Mouse (Mus musculus): ENCODE results near the gene Itih3.

Itih3 gene

DNA sequence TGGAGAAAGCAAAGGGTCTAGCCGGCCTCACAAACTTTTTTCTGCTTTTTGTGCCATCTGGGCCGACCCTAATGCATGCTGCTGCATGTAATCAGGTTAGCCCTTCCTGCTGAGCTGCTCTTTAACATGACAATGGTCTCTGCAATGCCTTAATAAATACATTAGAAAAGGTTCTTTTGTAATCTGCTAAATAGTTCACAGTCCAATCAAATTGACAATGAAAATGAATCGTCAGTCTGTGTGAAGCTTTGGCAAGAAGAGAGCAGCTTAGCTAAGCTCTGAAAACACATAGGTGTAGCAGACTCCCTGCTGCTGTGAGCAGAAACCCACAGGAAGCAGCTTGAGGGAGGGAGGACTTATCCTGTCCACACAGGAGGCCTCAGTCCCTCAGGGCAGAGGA lies 23.6 kb downstream of the Itih3 start:
- no peak for DNase-seq

- peak; percentile 27 to 56 for DNase-seq
Measured at GRCm38 (mm10) chr14:30888271-30888732, 35.3 kb downstream of the Itih3 start.

GRCm38 (mm10) chr14:30886204-30886603 lies 37.4 kb downstream of the Itih3 start, which contains the start of gene Itih4:
TSS of gene Itih4 (plus strand) at chr14:30886476.
- no peak for DNase-seq

DNA sequence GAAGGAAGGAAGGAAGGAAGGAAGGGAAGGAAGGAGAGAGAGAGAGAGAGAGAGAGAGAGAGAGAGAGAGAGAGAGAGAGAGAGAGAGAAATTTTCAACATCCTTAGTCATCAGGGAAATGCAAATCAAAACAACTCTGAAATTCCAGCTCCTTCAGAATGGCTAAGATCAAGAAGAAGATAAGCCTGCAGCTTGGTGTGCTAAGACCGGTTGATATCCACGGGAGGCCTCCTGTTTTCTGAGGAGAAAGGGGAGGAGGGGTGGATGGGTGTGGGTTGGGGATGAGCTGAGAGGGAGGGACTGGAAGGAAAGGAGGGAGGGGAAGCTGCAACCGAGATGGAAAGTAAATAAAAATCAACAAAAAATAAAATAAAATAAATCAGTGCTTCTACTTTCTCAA lies 38.3 kb downstream of the Itih3 start:
- DNase-seq, result no peak

GRCm38 (mm10) chr14:30881718-30882108 lies 41.8 kb downstream of the Itih3 start:
- no peak for DNase-seq

DNA sequence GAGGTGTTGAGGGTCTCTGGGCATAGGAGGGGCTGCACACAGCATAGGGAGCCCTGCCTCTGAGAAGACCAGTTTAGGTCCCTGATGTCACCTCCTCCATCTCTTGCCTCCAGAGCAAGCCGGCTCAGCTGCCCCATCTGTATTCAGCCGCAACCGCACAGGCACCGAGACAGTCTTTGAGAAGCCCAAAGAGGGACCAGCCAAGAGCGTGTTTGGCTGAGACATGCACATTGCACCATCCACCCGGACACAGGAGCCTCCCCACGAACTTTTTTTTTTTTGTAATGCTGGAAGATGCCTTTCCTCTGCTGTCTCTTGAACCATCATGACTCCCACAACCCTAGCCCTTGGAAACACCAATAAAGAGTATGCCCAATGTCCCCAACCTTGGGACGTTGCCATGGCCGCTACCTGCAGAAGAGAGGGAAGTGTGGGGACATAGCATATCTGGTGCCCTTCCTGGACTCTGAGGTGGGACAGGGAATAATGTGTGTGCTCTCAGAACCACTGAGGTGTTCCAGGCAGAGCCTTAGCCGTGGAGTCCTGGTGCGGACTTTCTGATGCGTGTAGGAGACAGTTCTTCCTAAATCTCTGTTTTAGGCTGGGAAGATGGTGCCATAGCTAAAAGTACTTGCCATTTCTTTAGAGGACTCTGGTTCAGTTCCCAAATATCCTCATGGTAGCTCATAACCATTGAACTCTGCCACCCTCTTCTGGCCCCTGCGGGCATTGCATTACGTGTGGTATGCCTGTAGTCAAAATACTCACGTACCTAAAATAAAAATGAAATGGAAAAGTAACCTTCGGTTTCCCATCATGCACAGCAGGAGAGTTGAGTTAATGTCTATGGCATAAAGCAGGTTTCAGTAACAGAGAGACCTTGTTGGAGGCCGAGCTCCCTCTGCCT lies 42.5 kb downstream of the Itih3 start:
- peak; percentile 45 to 69 for DNase-seq

- no peak for DNase-seq
Measured at GRCm38 (mm10) chr14:30880251-30880650, 43.3 kb downstream of the Itih3 start.

DNA sequence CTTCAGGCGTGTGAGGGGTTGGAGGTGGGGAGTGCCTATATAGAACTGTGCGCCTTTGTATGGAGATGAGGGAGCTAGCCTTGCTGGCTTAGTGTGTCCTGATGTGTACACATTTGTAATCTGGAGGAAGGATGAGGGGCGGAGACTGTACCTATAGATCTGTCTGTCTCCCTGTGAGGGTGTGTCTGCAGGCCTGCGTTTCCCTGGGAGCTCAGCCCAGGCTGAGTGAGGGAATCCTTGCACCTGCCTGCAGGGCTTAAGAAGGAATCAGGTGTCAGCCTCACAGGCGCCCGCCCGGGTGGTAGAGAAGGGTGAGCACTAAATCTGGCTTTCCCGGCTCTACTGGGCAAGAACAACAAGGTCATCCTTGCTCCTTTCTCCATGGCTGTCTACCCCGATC lies 43.8 kb downstream of the Itih3 start:
- DNase-seq, result no peak

DNA sequence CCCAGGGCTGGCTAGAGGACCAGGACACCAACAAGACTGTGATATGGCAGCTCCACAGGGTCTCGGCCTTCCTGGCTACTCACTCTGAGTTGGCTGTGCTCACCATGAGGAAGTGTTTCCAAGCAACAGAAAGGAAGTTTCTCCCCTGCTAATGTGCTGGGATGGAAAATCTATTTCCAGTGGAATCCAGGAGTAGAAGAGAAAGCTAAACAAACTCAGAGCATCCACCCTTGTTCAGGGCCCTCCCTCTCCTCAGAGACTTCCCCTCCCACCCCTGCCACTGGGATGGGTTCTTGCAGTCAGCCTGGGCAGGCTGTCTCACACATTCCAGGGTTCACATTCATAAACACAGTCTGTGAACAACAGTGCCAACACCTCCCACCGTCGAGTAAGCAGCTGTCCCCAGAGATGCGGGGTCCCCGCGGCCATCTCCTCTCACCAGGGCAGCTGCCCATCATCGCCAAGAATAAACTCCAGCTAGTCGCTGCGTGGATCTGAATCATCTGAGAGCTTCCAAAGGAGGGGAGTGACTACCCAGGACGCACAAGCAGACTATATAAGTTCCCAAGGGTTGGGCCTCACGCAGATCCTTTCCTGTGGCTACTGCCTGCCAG lies 44.5 kb downstream of the Itih3 start, which contains the start of gene Mustn1:
TSS of gene Mustn1 (plus strand) at position 243 of the 614 bp plus-strand sequence.
- no peak for DNase-seq

DNA sequence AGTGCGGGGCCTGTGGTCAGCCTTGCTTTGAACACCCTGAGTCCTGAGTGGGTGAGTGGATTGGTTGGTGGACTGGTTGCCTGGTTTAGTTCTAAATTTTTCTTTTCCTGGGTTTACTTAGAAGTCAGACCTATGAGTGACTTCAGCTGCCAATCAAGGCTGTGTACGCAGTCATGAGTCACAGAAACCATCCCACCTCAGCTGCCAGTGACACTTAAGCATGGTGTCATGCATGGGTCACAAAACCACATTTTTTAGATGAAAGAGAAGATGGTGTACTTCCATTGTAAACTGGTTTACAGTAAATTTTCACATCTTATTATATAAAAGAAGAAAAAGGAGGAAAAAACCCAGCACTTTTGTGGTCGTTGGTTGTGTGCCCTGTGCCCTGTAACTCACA lies 45.7 kb downstream of the Itih3 start:
- no peak for DNase-seq

- DNase-seq, result no peak
Measured at GRCm38 (mm10) chr14:30876451-30876850, 47.1 kb downstream of the Itih3 start.

DNA sequence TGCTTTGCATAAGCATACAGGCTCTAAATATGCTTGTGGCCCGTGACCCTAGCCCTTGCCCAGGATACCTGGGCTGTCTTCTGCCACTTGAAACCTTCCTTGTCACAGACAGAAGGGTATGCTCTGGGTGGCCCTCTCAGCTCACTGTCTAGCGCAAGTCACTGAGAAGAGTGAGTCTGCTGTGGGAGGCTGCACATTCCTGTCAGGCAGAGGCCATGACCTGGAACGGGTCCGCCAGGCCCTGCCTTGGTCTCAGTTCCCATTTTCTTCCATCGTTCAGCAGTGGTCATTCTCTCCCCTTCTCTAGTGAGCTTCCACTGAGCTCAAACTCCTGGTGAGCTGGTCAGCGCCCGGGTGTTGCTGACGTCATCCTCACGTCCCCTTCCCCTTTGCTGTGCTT lies 47.6 kb downstream of the Itih3 start:
- no peak for DNase-seq

- DNase-seq, result no peak
Measured at GRCm38 (mm10) chr14:30875130-30875865, 48.3 kb downstream of the Itih3 start.

GRCm38 (mm10) chr14:30874095-30874700 lies 49.4 kb downstream of the Itih3 start:
- DNase-seq, result no peak

- DNase-seq, result no peak
Measured at GRCm38 (mm10) chr14:30870206-30871147, 53.1 kb downstream of the Itih3 start.

DNA sequence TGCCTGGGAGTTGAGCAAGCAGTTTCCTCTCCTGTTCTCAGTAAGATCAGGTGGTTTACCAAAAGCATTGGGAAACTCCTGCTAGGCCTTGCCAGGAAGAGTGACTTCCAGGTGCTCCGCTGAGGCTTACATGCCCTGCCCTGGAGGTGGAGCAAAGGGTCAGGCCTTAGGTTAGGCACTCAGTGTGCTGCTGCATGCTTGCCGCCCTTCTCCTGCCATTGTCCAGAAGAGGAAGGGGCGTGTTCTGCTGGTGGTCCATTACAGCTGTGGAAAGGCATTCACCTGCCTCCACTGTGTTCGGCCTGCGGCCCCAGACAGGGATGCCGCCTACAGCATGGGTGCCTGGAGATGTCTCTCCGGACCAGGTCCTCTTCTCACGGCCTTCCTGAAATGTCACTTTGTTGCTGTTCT lies 54.2 kb downstream of the Itih3 start:
- DNase-seq, result no peak

DNA sequence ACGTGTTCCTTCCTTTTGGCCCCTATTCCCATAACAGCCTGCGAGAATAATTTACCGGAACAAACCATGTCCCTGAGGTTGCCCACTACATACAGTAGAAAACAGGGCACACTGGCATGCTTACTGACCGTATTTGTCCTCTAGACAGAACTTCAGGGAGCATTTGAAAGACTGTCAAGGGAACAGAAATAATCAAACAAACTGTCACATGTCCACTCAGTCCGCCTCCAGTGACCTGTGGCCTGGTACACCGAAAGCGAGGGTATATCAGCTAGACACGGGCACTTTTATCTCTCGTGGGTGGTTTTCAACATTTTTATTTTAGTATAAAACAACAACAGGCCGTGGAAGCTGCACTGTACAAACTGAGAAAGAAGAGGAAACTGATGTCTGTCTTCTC lies 54.7 kb downstream of the Itih3 start:
- no peak for DNase-seq

GRCm38 (mm10) chr14:30867042-30867441 lies 56.5 kb downstream of the Itih3 start:
- peak; percentile 53 to 75 for DNase-seq

DNA sequence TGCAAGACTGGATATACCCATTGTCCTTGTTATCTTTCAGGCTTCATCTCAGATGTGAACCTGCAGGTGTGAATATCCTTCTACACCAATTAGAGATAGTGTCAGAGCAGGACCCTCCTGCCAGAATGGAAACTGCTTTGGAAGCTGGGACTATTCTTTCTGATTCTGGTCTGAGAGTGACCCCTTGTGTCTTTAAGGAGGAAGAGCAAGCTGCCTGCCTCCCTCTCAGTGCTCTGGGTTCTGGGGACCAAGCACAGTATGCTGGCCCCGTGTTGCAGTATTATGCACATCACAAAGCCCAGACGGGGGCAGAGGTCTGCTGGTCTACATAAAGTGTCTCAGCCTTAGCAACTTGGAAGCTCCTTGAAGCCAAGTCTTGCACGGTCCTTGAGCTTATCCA lies 58.2 kb downstream of the Itih3 start:
- DNase-seq, result no peak

DNA sequence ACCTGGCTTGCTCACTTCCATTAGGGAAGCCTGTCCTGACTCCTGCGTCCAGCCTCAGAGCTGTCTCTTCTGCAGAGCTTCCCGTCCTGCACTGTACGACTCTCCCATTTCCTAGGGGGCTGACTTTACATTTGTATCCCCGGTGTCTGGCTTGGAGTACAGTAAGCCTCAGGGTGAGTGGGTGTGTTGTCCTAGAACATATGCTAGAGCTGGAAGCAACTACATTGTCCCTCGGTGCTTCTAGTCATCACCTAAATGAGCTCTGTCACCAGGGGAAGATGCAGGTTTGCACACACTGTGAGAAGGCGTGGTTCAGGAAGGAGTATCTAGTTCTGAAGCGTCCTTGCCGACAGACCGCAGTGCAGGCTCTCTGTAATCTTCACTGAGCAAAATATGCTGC lies 61.2 kb downstream of the Itih3 start:
- DNase-seq, result no peak

GRCm38 (mm10) chr14:30861421-30862125 lies 62.0 kb downstream of the Itih3 start:
- DNase-seq, result no peak
